Mouse (Mus musculus) adrenal gland, adult 2 months (tissue): Measurements from ENCODE around the gene Gm20388. TPM values are rescaled to one million over a fixed set of nuclear protein-coding genes. Genes with fewer than 3 reads are reported as not detected.

Experiments used
- DNase-seq: peaks from one replicate; pipeline ENCODE4 v3.0.0; 2021
- polyA plus RNA-seq: library from polyadenylated mRNA; depleted of rRNA; stranded (reverse); fragments of >200 nt; gene quantifications from 2 replicates; pipeline ENCODE4 v1.2.3, GENCODE M21; 2012
- total RNA-seq, 2 experiments: library from RNA; stranded (reverse); gene quantifications; 2 replicates each; pipeline ENCODE4 v1.2.3; 2021

The Gm20388 gene
- total and polyA plus RNA-seq, 3 experiments = 5.9 to 50.1 (median 9.9) TPM

DNA sequence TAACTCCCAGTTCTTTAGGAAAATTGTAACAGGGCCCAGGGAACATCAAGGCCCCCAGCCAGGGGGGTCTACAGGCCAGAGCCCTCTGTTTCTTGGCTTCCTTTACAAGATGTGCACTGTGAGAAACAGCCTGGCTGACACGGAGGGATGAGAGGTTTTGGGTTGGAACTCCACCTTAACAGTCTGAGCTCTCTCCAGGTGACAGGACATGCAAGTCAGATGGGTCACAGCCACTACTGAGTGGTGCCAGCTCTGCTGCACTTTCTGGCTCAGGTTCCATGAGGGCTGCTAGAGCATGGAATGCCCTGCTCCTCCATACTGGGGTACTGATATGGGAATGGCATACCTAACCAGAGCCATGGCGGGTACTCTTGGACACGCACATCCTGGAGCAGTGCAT, 180.4 kb downstream of the Gm20388 start:
- DNase-seq = no peak

- DNase-seq = no peak
Observed at GRCm38 (mm10) chr8:120093103-120093502, 182.5 kb downstream of the Gm20388 start.

DNA sequence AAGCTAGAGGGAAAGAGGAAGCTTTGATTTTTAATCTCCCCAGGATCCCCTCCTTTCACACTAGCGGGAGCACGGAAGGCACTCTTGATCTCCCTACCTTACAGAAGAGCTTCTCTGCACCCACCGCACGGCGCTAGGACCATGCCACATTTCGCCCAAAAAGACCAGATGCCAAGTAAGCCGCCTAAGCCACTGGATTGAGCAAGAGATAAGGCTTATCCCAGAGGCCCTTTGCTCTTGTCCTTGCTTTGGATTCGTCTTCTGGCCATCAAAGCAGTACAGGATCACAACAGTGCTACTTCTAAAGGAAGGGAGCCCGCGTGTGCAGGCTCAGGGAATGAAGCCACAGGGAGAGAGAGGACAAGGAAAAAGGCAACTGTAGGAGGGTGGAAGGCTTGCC, 184.2 kb downstream of the Gm20388 start:
- DNase-seq = no peak

- DNase-seq = peak; percentile 57
Observed at GRCm38 (mm10) chr8:120096486-120096885, 185.8 kb downstream of the Gm20388 start.

DNA sequence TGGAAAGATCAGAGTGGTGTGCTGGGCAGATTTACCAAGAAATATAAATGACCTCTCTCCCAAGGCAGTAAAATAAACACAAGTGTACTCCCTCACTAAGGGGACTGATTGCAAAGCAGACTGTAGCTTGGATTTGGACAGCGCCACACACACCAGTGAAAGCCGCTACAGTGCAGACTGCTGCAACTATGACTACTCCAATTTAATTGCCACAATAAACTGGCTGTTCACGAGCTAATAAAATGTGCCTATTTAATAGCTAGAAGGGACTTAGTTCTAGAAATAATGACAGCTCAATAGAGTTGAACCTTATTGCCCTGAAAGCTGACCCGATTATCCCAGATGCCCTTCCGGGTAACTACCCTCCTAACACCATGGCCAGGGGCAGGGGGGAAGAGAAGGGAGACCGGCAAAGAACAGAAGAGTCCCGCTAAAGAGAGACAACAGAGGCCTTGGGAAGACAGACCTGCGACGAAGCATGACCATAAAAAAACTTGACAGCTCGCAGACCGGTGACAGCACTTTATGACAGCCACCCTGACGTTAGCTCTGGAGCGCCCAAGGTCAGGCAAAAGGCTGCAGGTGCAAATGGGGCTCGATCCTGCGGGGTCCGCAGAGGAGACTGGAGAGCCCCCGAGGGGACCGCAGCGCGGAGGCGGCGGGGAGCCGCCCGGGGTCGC, 189.9 kb downstream of the Gm20388 start:
- no peak for DNase-seq

GRCm38 (mm10) chr8:120101068-120101972, 190.7 kb downstream of the Gm20388 start, which contains the start of gene Zdhhc7:
Gene Zdhhc7, minus strand, starts transcription at chr8:120101482.
- DNase-seq = peak; percentile 92

GRCm38 (mm10) chr8:120103916-120104315, 193.3 kb downstream of the Gm20388 start:
- no peak for DNase-seq

DNA sequence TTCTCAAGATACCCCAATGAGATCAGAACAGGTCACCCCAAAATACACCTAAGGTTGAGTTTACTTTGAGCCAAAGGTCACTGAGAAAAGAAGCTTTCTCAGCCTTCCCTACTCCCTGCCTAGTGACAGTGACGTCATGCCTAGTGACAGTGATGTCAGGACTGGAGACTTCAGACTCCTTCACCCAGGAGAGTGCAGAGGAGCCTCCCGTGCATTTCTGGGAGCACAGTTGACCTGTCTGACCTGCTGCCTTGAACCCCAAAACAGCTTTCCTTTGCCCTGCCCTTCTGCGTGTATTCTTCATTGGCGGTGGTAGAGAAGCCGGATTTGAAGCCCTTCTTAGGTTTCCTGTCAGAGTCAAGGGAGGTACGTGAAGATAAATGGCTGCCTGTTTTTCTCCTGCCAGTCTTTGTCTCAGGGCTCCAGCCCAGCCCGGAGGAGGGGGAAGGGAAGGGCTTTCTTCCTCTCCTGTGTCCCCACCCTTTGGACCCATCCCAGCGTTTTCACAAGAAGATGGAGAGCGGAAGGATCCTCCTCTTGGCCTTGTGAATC, 194.2 kb downstream of the Gm20388 start:
- peak; percentile 94 for DNase-seq

GRCm38 (mm10) chr8:120109149-120109548, 198.5 kb downstream of the Gm20388 start:
- peak; percentile 58 for DNase-seq

DNA sequence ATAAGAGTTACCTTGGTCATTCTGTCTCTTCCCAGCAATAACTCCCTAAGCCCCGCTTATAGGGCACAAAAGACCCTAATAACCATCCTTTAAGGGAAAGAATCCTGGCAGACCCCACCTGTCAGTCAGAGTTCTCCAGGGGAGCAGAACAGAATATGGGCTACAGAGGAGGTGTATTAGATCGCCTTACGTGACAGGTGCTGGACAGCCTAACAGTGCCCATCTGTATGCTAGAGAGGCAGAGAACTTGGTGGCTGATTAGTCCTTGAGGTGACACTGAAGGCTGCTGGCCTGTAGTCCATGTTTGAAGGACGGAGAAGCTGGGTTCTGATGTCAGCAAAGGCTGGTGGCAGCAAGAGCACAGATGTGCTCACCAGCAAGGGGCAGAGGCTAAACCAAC, 200.3 kb downstream of the Gm20388 start:
- no peak for DNase-seq

GRCm38 (mm10) chr8:120111382-120111781, 200.7 kb downstream of the Gm20388 start:
- no peak for DNase-seq

DNA sequence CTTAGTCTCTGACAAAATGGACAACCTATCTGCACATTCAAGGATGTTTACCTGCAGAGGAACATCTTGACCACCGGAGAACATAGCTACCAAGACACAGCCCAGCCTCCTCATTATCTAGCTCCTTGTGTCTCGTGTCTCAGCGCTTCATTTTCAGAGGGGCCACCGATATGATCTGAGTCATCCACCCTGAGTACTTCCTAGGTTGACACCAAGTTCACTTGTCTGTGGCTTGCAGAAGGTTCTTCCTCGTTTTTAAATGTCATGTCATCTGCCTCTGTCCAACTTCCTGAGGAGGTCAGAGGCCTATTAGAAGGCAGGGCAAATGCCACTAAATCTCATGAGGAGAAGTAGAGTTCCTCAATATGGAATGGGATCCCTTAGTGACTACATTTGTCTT, 201.9 kb downstream of the Gm20388 start:
- peak; percentile 27 for DNase-seq

GRCm38 (mm10) chr8:120113306-120113705, 202.7 kb downstream of the Gm20388 start:
- peak; percentile 82 for DNase-seq

DNA sequence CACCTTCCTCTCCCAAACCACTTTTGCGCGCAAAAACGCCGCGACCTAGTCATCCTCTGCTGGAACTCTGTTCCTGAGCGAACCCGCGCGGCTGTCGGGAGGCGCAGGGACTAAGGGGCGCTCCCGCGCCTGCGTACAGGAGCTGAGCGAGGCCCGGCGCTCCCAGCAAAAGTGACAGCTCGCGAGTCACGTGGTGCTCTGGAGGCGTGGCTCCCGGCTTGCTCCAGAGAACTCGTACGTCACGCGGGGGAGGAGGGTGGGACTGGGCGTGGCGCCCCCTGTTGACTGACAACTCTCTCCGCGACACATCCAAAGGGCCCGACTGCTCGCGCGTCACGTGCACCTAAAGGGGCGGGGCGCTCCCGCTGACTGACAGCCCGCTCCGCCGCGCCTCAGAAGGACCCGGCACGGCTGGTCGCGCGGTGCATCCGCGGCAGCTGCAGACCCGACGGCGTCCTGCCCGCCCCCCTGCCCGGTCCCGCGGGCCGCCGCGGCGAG, 203.2 kb downstream of the Gm20388 start, which contains the start of gene 6430548M08Rik:
6430548M08Rik (plus strand) TSS at position 395 of the 498 bp plus-strand sequence.
- DNase-seq = peak; percentile 100

DNA sequence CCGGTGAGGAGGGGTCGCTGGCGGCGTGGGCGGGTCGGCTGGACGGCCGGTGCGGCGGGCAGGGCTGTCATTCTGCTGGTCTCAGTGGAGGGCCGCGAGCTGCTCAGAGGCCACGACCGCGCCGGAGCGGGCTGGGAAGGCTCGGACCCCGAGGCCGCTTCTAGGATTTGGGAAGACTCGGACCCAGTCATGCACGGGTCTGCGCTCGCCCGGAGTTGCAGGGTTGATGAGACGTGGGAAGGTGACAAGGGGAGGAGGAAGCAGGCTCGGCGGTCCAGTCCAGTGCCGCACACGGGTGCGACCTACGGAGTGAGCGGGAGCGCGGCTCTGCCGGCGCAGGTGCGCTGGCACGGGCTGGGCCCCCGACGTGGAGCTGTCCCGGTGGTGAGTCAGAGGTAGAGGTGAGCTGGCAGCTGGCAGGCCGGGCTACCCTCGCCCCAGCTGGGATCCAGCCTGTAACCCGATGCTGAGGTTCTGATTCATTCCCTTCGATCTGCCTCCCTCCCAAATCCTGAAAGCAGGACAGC, 203.7 kb downstream of the Gm20388 start:
- peak; percentile 85 for DNase-seq

DNA sequence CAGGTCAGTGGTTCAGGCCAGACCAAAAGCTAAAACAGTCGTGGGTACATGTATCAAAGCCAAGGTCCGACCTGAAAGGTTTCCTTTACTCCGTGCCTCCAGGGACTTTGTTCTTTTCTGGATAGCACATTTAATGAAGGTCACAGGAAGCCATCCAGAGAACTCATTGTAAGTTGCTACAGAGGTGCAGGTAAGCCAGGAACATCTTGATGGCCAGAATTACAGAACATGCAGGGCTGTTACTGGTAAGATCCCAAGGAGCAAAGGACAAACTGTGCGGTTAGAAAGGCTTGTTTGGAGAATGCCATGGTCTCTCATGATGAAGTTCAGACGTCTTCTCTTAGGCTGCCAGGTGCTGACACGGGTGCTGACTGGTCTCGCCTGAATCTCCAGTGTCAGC, 206.0 kb downstream of the Gm20388 start:
- DNase-seq = no peak

DNA sequence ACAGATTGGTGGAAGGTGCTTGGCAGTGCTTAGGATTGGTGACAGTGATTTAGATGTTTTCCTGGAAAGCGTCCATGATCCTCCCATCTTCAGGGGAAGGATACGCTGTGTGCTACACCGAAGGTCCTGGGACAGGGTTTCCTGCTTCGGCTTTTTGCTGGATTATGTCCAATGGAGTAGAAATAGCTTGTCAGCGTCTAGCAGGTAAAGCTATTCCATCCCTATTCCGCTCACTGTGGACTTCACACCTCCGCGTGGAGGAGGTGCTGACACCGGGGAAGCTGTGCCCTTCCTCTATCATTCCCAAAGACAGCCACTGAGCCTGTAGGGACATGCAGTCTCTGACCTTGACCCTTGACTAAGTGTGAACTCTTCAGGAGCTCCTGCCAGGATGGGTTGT, 207.5 kb downstream of the Gm20388 start:
- DNase-seq = peak; percentile 79

DNA sequence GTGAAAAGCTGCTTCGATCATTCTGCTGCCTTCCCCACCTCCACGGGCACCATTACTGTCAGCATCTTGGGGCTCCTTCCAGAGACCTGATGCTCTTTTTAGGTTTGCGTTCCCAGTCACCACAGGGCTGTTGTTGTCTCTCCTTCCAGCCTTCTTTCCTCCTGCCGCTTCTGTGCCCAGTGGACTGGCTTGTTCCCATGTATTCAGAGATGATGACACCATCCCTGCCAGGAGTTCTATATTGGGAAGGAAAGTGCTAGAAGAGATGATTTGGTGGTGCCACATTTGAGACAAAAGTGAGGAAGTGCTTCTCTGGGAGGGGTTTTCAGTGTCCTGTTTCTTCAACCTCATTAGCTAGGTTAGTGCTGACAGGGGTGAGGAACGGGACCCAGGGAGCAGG, 208.2 kb downstream of the Gm20388 start:
- no peak for DNase-seq

GRCm38 (mm10) chr8:120119429-120119828, 208.8 kb downstream of the Gm20388 start:
- DNase-seq = no peak

GRCm38 (mm10) chr8:120119931-120120330, 209.3 kb downstream of the Gm20388 start:
- DNase-seq = no peak

GRCm38 (mm10) chr8:120120951-120121350, 210.3 kb downstream of the Gm20388 start:
- peak; percentile 80 for DNase-seq

DNA sequence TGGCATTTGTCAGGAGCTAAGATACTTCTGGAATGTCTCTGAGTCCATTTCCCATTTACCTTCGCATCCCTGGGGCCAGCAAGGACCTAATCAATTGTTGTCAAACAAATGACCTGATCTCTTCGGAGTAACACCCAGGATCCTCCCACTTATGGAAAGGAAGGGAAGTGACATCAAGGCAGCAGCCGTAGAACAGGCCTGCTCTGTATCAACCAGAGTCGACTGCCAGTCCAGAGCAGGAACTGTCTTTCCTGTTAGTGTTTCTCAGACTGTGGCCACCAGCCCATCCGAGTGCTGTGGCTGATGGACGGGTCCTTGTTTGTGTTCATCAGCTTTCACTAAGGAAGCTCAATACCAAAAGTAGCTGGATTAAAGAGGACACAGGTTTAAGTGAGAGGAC, 213.6 kb downstream of the Gm20388 start:
- DNase-seq = no peak
